Mouse (Mus musculus): ENCODE results near the gene Xpnpep2. TPM values are rescaled to one million over a fixed set of nuclear protein-coding genes. Genes with fewer than 3 reads are reported as not detected.

Gene Xpnpep2
- polyA plus RNA-seq (2015; fragmentation: Nextera tagmentation; extraction: Ambion mirVana), result 0.57 and 0.64 TPM in 2 replicates

GRCm38 (mm10) chrX:48108394-48109315 is at the start of gene Xpnpep2:
Gene Xpnpep2 (plus strand): TSS chrX:48108725.
- Histone ChIP-seq H3K27ac (no peak within 1 kb of the TSS), H3K4me2 (no peak within 1 kb of the TSS), H3K4me1 (no peaks in the 10 kb centered on the region), H3K9me3 (replicated peaks) (no peaks in the 10 kb centered on the region), H3K9ac (no peak within 1 kb of the TSS), H3K36me3 (ENCODE audit: poor library complexity, severe bottlenecking) (no peaks in the 10 kb centered on the region), H3K27me3 (no peaks in the 10 kb centered on the region), H3K4me3 (no peak within 1 kb of the TSS)
- WGBS, result 73% methylated on average over 6 of the region's 6 CpGs
- no peak for ATAC-seq

GRCm38 (mm10) chrX:48062481-48062880 is 46.0 kb upstream of the Xpnpep2 start:
- no peak overlapping the region for H3K9ac ChIP-seq
- no peaks in the 10 kb centered on the region for H3K9me3 ChIP-seq (replicated peaks)
- no peaks in the 10 kb centered on the region for H3K27me3 ChIP-seq
- no peak overlapping the region for H3K4me2 ChIP-seq
- no peak overlapping the region for H3K4me3 ChIP-seq
- H3K4me1 ChIP-seq, result no peaks in the 10 kb centered on the region
- no peak overlapping the region for H3K27ac ChIP-seq
- ATAC-seq, result no peak
- 76% methylated on average over 4 of the region's 4 CpGs for WGBS
- H3K36me3 ChIP-seq (ENCODE audit: poor library complexity, severe bottlenecking), result no peaks in the 10 kb centered on the region

- H3K9ac ChIP-seq, result no peak overlapping the region
- no peak overlapping the region for H3K4me3 ChIP-seq
- no peak for ATAC-seq
- no peak overlapping the region for H3K4me2 ChIP-seq
- 27% methylated on average over 5 of the region's 5 CpGs for WGBS
- no peaks in the 10 kb centered on the region for H3K9me3 ChIP-seq (replicated peaks)
- H3K27me3 ChIP-seq, result no peaks in the 10 kb centered on the region
- H3K36me3 ChIP-seq (ENCODE audit: poor library complexity, severe bottlenecking), result no peaks in the 10 kb centered on the region
- H3K4me1 ChIP-seq, result no peaks in the 10 kb centered on the region
- H3K27ac ChIP-seq, result no peak overlapping the region
Observed at GRCm38 (mm10) chrX:48064166-48064853, 44.2 kb upstream of the Xpnpep2 start.

- no peak for ATAC-seq
- WGBS, result 75% methylated on average over 3 of the region's 3 CpGs
- Histone ChIP-seq H3K36me3 (ENCODE audit: poor library complexity, severe bottlenecking) (no peaks in the 10 kb centered on the region), H3K9me3 (replicated peaks) (no peaks in the 10 kb centered on the region), H3K4me1 (no peaks in the 10 kb centered on the region), H3K27me3 (no peaks in the 10 kb centered on the region), H3K4me2 (no peak overlapping the region), H3K27ac (no peak overlapping the region), H3K4me3 (no peak overlapping the region), H3K9ac (no peak overlapping the region)
Observed at GRCm38 (mm10) chrX:48066891-48067290, 41.6 kb upstream of the Xpnpep2 start.

- WGBS, result 17% methylated on average over 3 of the region's 3 CpGs
Observed at GRCm38 (mm10) chrX:48071961-48072360, 36.6 kb upstream of the Xpnpep2 start.

GRCm38 (mm10) chrX:48072401-48072800 is 36.1 kb upstream of the Xpnpep2 start:
- WGBS, result 33% methylated on average over 5 of the region's 5 CpGs
- H3K27me3 ChIP-seq, result no peaks in the 10 kb centered on the region
- no peak overlapping the region for H3K4me2 ChIP-seq
- H3K27ac ChIP-seq, result no peak overlapping the region
- H3K9me3 ChIP-seq (replicated peaks), result no peaks in the 10 kb centered on the region
- no peak overlapping the region for H3K4me3 ChIP-seq
- no peaks in the 10 kb centered on the region for H3K4me1 ChIP-seq
- no peak overlapping the region for H3K9ac ChIP-seq
- no peaks in the 10 kb centered on the region for H3K36me3 ChIP-seq (ENCODE audit: poor library complexity, severe bottlenecking)
- ATAC-seq, result no peak

More at GRCm38 (mm10) chrX:48071961-48072360, 36.6 kb upstream of the Xpnpep2 start:
- no peaks in the 10 kb centered on the region for H3K36me3 ChIP-seq (ENCODE audit: poor library complexity, severe bottlenecking)
- H3K4me2 ChIP-seq, result no peak overlapping the region
- H3K27ac ChIP-seq, result no peak overlapping the region
- no peaks in the 10 kb centered on the region for H3K27me3 ChIP-seq
- H3K4me1 ChIP-seq, result no peaks in the 10 kb centered on the region
- H3K9me3 ChIP-seq (replicated peaks), result no peaks in the 10 kb centered on the region
- no peak for ATAC-seq
- no peak overlapping the region for H3K4me3 ChIP-seq
- no peak overlapping the region for H3K9ac ChIP-seq

- Histone ChIP-seq H3K9me3 (replicated peaks) (no peaks in the 10 kb centered on the region), H3K9ac (no peak overlapping the region), H3K36me3 (ENCODE audit: poor library complexity, severe bottlenecking) (no peaks in the 10 kb centered on the region), H3K4me3 (no peak overlapping the region), H3K4me2 (no peak overlapping the region), H3K27ac (no peak overlapping the region), H3K27me3 (no peaks in the 10 kb centered on the region), H3K4me1 (no peaks in the 10 kb centered on the region)
- 86% methylated on average over 3 of the region's 3 CpGs for WGBS
- no peak for ATAC-seq
Observed at GRCm38 (mm10) chrX:48074691-48075090, 33.8 kb upstream of the Xpnpep2 start.

GRCm38 (mm10) chrX:48076806-48077425 is 31.6 kb upstream of the Xpnpep2 start:
- Histone ChIP-seq H3K9me3 (replicated peaks) (no peaks in the 10 kb centered on the region), H3K4me3 (no peak overlapping the region), H3K9ac (no peak overlapping the region), H3K27me3 (no peaks in the 10 kb centered on the region), H3K27ac (no peak overlapping the region), H3K4me1 (no peaks in the 10 kb centered on the region), H3K4me2 (no peak overlapping the region), H3K36me3 (ENCODE audit: poor library complexity, severe bottlenecking) (no peaks in the 10 kb centered on the region)
- no peak for ATAC-seq
- 84% methylated on average over 4 of the region's 4 CpGs for WGBS

GRCm38 (mm10) chrX:48082364-48082763 is 26.2 kb upstream of the Xpnpep2 start:
- ATAC-seq, result no peak
- Histone ChIP-seq H3K4me2 (no peak overlapping the region), H3K9me3 (replicated peaks) (no peaks in the 10 kb centered on the region), H3K4me3 (no peak overlapping the region), H3K36me3 (ENCODE audit: poor library complexity, severe bottlenecking) (no peaks in the 10 kb centered on the region), H3K4me1 (no peaks in the 10 kb centered on the region), H3K9ac (no peak overlapping the region), H3K27me3 (no peaks in the 10 kb centered on the region), H3K27ac (no peak overlapping the region)
- WGBS, result 71% methylated on average over 5 of the region's 5 CpGs

GRCm38 (mm10) chrX:48092129-48092528 is 16.4 kb upstream of the Xpnpep2 start:
- 64% methylated on average over 10 of the region's 10 CpGs for WGBS

GRCm38 (mm10) chrX:48093555-48093954 is 15.0 kb upstream of the Xpnpep2 start:
- no peaks in the 10 kb centered on the region for H3K36me3 ChIP-seq (ENCODE audit: poor library complexity, severe bottlenecking)
- no peak overlapping the region for H3K4me2 ChIP-seq
- no peak overlapping the region for H3K9ac ChIP-seq
- H3K27ac ChIP-seq, result no peak overlapping the region
- H3K9me3 ChIP-seq (replicated peaks), result no peaks in the 10 kb centered on the region
- no peaks in the 10 kb centered on the region for H3K4me1 ChIP-seq
- H3K4me3 ChIP-seq, result no peak overlapping the region
- ATAC-seq, result no peak
- WGBS, result 50% methylated on average over 3 of the region's 3 CpGs
- no peaks in the 10 kb centered on the region for H3K27me3 ChIP-seq

More at GRCm38 (mm10) chrX:48092129-48092528, 16.4 kb upstream of the Xpnpep2 start:
- H3K4me2 ChIP-seq, result no peak overlapping the region
- no peaks in the 10 kb centered on the region for H3K27me3 ChIP-seq
- no peak overlapping the region for H3K27ac ChIP-seq
- H3K4me1 ChIP-seq, result no peaks in the 10 kb centered on the region
- H3K9ac ChIP-seq, result no peak overlapping the region
- no peaks in the 10 kb centered on the region for H3K36me3 ChIP-seq (ENCODE audit: poor library complexity, severe bottlenecking)
- no peak overlapping the region for H3K4me3 ChIP-seq
- no peak for ATAC-seq
- no peaks in the 10 kb centered on the region for H3K9me3 ChIP-seq (replicated peaks)

GRCm38 (mm10) chrX:48094658-48095057 is 13.9 kb upstream of the Xpnpep2 start:
- H3K4me1 ChIP-seq, result no peaks in the 10 kb centered on the region
- 70% methylated on average over 4 of the region's 4 CpGs for WGBS
- ATAC-seq, result no peak
- H3K9ac ChIP-seq, result no peak overlapping the region
- no peaks in the 10 kb centered on the region for H3K36me3 ChIP-seq (ENCODE audit: poor library complexity, severe bottlenecking)
- no peak overlapping the region for H3K4me2 ChIP-seq
- H3K4me3 ChIP-seq, result no peak overlapping the region
- H3K27ac ChIP-seq, result no peak overlapping the region
- no peaks in the 10 kb centered on the region for H3K27me3 ChIP-seq
- H3K9me3 ChIP-seq (replicated peaks), result no peaks in the 10 kb centered on the region
